Mouse (Mus musculus): ENCODE results near the gene Ptgir. TPM values are rescaled to one million over a fixed set of nuclear protein-coding genes. Genes with fewer than 3 reads are reported as not detected.

The Ptgir gene
- polyA plus RNA-seq, 1 experiment from 2014 or later, result 2.5 TPM

DNA sequence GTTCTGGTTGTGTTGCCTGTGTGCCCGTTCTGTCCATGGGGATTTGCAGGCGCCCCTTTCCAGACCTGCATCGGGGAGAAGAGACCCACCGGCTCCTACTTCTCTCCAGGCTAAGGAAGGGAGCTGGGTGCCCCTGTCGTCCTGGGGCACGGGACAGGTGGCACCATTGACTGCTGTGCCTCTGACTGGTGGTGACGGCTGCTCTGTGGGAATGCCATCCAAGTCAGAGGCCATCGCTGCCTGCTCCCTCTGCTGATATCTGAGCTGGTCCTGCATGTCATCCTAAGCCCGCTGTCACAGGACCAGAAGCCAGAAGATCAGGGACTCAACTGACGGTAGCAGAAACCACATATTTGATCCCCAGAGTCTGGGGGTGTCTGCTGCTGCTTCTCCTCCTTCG lies 2.6 kb downstream of the Ptgir start:
- Histone ChIP-seq H3K9me3 (ENCODE audit: control insufficient read depth, low read length) (no peaks in the 10 kb centered on the region), H3K4me3 (ENCODE audit: low read length) (no peak overlapping the region), H3K27ac (ENCODE audit: low read length) (peak overlapping the region; percentile 9; the same call in 1 of the 2 replicates), H3K27me3 (replicated peaks; ENCODE audit: control insufficient read depth, insufficient read depth, low read length) (0 out of 2 replicates have a peak, but pooled peaks cover 2% of the 10 kb centered on the region), H3K9ac (ENCODE audit: low read depth, low read length) (peak overlapping the region; percentile 21; the same call in 1 of the 2 replicates), H3K4me1 (ENCODE audit: control insufficient read depth, insufficient read depth, low read length) (peaks cover 38% of the 10 kb centered on the region), H3K36me3 (ENCODE audit: control insufficient read depth, insufficient read depth, low read length) (no peaks in the 10 kb centered on the region), H3K4me2 (ENCODE audit: low read depth, low read length) (peak overlapping the region; percentile 40; the same call in 1 of the 2 replicates)
- WGBS, result 58% methylated on average over 11 of the region's 11 CpGs
- no peak for ATAC-seq

DNA sequence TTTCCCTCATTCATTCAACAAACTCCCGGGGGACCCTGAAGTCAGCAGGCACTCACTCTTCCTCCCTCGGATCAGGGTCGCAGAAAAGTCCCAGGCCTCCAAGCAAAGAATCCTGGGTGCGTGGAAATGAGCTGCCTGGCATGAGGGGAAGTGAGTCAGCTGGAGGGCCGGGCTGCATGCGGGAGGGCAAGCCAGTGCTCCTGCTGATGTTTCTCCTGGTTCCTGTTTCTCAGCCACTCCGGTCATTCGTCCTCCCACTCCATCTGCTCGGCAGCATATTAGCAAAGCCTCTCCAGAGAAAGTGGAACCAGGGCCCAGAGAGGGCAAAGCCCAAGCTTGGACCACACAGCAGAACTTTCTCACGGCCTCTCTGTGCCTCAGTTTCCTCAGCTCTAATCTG lies 3.6 kb downstream of the Ptgir start:
- H3K27ac ChIP-seq (ENCODE audit: low read length), result no peak overlapping the region
- ATAC-seq, result no peak
- 41% methylated on average over 10 of the region's 10 CpGs for WGBS

GRCm38 (mm10) chr7:16911904-16912303 lies 5.6 kb downstream of the Ptgir start:
- no peak overlapping the region for H3K9ac ChIP-seq (ENCODE audit: low read depth, low read length)
- H3K9me3 ChIP-seq (ENCODE audit: control insufficient read depth, low read length), result no peaks in the 10 kb centered on the region
- H3K4me2 ChIP-seq (ENCODE audit: low read depth, low read length), result no peak overlapping the region
- H3K36me3 ChIP-seq (ENCODE audit: control insufficient read depth, insufficient read depth, low read length), result peaks cover 20% of the 10 kb centered on the region
- no peak for ATAC-seq
- H3K27ac ChIP-seq (ENCODE audit: low read length), result no peak overlapping the region
- 85% methylated on average over 3 of the region's 3 CpGs for WGBS
- H3K4me1 ChIP-seq (ENCODE audit: control insufficient read depth, insufficient read depth, low read length), result peaks cover 19% of the 10 kb centered on the region
- 0 out of 2 replicates have a peak, but pooled peaks cover 2% of the 10 kb centered on the region for H3K27me3 ChIP-seq (replicated peaks; ENCODE audit: control insufficient read depth, insufficient read depth, low read length)
- no peak overlapping the region for H3K4me3 ChIP-seq (ENCODE audit: low read length)

More for the DNA sequence above, 3.6 kb downstream of the Ptgir start:
- H3K9ac ChIP-seq (ENCODE audit: low read depth, low read length), result no peak overlapping the region
- H3K27me3 ChIP-seq (replicated peaks; ENCODE audit: control insufficient read depth, insufficient read depth, low read length), result 0 out of 2 replicates have a peak, but pooled peaks cover 2% of the 10 kb centered on the region
- peaks cover 35% of the 10 kb centered on the region for H3K4me1 ChIP-seq (ENCODE audit: control insufficient read depth, insufficient read depth, low read length)
- H3K4me3 ChIP-seq (ENCODE audit: low read length), result no peak overlapping the region
- H3K9me3 ChIP-seq (ENCODE audit: control insufficient read depth, low read length), result no peaks in the 10 kb centered on the region
- H3K36me3 ChIP-seq (ENCODE audit: control insufficient read depth, insufficient read depth, low read length), result peaks cover 6% of the 10 kb centered on the region
- H3K4me2 ChIP-seq (ENCODE audit: low read depth, low read length), result no peak overlapping the region

DNA sequence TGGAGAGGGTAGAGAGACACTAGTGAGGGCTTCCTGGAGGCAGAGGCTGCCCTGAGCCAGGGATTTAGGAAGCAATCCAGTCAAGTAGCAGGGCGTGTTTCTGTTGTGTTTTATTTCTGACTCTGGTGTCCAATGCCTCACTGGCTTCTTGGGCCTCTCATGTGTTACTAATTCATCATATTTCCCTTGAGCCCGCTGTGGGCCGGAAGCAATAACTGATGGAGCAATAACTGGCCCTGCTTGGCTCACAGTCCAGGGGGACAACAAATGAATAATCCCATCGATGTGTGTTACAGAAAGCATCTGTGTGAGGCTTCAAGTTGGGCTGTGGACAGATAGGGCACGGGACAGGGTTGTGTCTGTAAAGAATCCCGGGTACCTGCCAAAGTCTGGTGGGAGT lies 6.1 kb downstream of the Ptgir start:
- Histone ChIP-seq H3K27ac (ENCODE audit: low read length) (no peak overlapping the region), H3K4me2 (ENCODE audit: low read depth, low read length) (no peak overlapping the region), H3K4me1 (ENCODE audit: control insufficient read depth, insufficient read depth, low read length) (peaks cover 16% of the 10 kb centered on the region), H3K36me3 (ENCODE audit: control insufficient read depth, insufficient read depth, low read length) (peaks cover 24% of the 10 kb centered on the region), H3K27me3 (replicated peaks; ENCODE audit: control insufficient read depth, insufficient read depth, low read length) (0 out of 2 replicates have a peak, but pooled peaks cover 2% of the 10 kb centered on the region), H3K9ac (ENCODE audit: low read depth, low read length) (no peak overlapping the region), H3K9me3 (ENCODE audit: control insufficient read depth, low read length) (no peaks in the 10 kb centered on the region), H3K4me3 (ENCODE audit: low read length) (no peak overlapping the region)
- 54% methylated on average over 6 of the region's 6 CpGs for WGBS
- no peak for ATAC-seq

DNA sequence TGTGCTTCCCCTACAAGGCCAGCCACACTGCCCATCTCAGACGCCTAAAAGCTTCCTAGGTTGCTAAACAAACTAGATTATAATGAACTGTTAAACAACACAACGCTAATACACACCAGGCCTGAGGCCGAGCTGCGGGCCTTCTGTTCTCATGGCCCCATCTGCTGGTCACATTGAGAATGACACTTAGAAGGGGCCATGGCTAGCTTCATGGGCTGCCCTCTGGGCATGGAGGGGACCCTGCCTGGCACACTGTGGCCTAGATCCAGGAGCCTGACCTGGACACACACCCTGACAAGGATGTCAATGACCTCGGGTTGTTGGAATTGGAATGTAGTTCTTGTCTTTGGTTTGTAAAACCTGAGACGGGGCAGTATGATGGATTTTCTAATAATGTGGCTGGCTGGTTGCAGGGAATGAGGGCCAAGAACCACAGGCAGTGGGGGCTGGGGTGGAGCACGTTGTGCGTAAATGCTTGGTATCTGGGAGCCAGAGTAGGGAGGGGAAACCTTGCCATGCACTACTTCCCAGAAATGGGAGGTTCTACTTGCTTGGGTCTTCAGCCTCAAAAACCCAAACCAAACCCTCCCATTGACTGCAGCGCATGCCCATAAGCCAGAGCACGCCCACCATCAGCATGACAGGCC lies 7.6 kb downstream of the Ptgir start:
- Histone ChIP-seq H3K9ac (ENCODE audit: low read depth, low read length) (no peak overlapping the region), H3K27me3 (replicated peaks; ENCODE audit: control insufficient read depth, insufficient read depth, low read length) (no peaks in the 10 kb centered on the region), H3K4me2 (ENCODE audit: low read depth, low read length) (no peak overlapping the region), H3K27ac (ENCODE audit: low read length) (no peak overlapping the region), H3K36me3 (ENCODE audit: control insufficient read depth, insufficient read depth, low read length) (peaks cover 30% of the 10 kb centered on the region), H3K9me3 (ENCODE audit: control insufficient read depth, low read length) (no peaks in the 10 kb centered on the region), H3K4me3 (ENCODE audit: low read length) (no peak overlapping the region), H3K4me1 (ENCODE audit: control insufficient read depth, insufficient read depth, low read length) (peaks cover 16% of the 10 kb centered on the region)
- 31% methylated on average over 10 of the region's 10 CpGs for WGBS
- ATAC-seq, result peak; percentile 75

- 0 out of 2 replicates have a peak overlapping the region, but pooled peaks have one; percentile 18 for H3K27ac ChIP-seq (ENCODE audit: low read length)
- H3K9ac ChIP-seq (ENCODE audit: low read depth, low read length), result no peak overlapping the region
- H3K4me2 ChIP-seq (ENCODE audit: low read depth, low read length), result no peak overlapping the region
- no peaks in the 10 kb centered on the region for H3K9me3 ChIP-seq (ENCODE audit: control insufficient read depth, low read length)
- H3K27me3 ChIP-seq (replicated peaks; ENCODE audit: control insufficient read depth, insufficient read depth, low read length), result no peaks in the 10 kb centered on the region
- 83% methylated on average over 18 of the region's 18 CpGs for WGBS
- H3K36me3 ChIP-seq (ENCODE audit: control insufficient read depth, insufficient read depth, low read length), result peaks cover 36% of the 10 kb centered on the region
- ATAC-seq, result peak; percentile 4; the same call in 1 of the 2 replicates
- H3K4me3 ChIP-seq (ENCODE audit: low read length), result no peak overlapping the region
- H3K4me1 ChIP-seq (ENCODE audit: control insufficient read depth, insufficient read depth, low read length), result peaks cover 17% of the 10 kb centered on the region
These were observed 8.4 kb downstream of the Ptgir start for GRCm38 (mm10) chr7:16914453-16915343.

DNA sequence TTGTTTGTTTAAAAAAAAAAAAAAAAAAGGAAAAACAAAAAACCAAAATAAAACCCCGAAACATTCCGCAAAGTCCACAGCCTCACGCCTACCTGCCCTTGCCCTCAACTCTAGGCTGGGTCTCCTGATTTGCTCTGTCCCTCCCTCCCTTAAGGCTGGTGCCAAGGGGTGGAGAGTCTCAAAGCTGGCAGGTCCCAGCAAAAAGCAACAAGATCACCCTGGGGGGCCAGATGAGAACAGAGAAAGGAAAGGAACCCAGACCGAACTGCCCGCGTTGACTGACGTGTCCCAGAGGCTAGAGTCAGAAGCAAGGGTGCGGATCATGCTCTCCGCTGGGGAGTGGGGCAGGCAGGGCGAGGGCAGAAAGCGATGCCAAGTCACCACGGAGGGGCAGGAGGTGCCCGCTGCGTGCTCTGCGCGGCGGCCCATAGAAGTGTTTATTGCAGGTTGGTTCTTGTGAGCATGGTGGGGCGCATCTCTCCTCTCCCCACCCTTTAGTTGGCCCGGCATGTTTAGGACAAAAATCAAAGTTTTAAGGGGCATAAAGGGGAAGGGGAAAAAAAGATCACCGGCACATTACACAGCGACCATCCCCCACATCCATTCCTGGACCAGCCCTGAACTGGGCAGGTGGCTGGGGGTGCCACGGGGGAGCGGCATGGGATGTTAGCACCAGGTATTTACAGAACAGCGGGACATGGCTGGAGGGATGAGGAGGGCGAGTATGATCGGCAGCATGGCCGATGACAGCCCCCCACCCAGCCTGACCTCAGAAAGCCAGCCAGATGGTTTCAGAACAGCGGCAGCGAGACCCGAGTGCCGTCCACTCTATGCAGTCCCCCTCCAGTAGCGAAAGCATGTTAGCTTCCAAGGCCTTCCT lies 9.4 kb downstream of the Ptgir start:
- peaks cover 36% of the 10 kb centered on the region for H3K36me3 ChIP-seq (ENCODE audit: control insufficient read depth, insufficient read depth, low read length)
- 89% methylated on average over 32 of the region's 32 CpGs for WGBS
- ATAC-seq, result no peak

DNA sequence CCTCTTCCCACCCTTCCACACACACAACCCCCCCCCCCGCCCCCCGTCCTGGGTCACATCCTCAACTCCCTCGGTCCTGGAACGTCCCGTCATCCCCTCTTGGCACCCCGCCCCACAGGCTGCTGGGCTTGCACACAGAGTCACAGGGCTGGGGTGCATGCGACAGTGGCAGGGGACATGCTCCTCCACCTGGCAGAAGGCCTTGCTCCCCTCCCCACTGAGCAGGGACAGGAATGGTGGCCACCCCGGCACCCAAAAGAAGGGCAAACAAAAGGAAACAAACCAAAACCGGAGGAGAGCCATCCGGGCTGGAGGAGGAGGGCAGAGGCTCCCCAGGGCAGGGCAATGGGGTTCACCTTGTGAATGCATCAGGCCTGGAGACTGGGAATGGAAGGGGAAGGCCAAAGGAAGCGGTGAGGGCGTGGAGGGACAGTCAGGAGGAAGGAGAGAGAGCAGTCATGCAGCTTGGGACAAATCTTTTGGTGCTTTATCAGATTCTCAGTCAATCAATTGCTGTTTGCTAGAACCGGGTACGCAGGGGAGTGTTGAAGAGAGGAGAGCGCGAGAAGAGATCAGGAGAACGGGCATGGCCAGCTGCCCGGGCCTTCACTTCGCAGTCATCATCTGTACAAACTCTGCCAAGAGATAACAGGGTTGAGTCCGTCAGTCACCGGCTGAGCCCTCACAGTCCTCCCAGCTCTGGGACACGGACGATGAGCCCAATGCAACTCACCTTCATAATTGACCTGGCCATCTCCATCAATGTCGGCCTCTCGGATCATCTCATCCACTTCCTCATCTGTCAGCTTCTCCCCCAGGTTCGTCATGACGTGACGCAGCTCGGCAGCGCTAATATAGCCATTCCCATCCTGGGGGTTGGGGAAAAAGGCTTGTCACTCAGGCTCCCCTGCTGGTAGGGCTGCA lies 10.3 kb downstream of the Ptgir start:
- WGBS, result 78% methylated on average over 30 of the region's 30 CpGs
- Histone ChIP-seq H3K4me3 (ENCODE audit: low read length) (no peak overlapping the region), H3K9ac (ENCODE audit: low read depth, low read length) (no peak overlapping the region), H3K9me3 (ENCODE audit: control insufficient read depth, low read length) (no peaks in the 10 kb centered on the region), H3K4me2 (ENCODE audit: low read depth, low read length) (no peak overlapping the region), H3K27ac (ENCODE audit: low read length) (no peak overlapping the region), H3K36me3 (ENCODE audit: control insufficient read depth, insufficient read depth, low read length) (peaks cover 40% of the 10 kb centered on the region), H3K27me3 (replicated peaks; ENCODE audit: control insufficient read depth, insufficient read depth, low read length) (no peaks in the 10 kb centered on the region), H3K4me1 (ENCODE audit: control insufficient read depth, insufficient read depth, low read length) (peaks cover 33% of the 10 kb centered on the region)
- no peak for ATAC-seq

More for the DNA sequence above, 9.4 kb downstream of the Ptgir start:
- Histone ChIP-seq H3K4me1 (ENCODE audit: control insufficient read depth, insufficient read depth, low read length) (peaks cover 24% of the 10 kb centered on the region), H3K9ac (ENCODE audit: low read depth, low read length) (no peak overlapping the region), H3K4me3 (ENCODE audit: low read length) (no peak overlapping the region), H3K9me3 (ENCODE audit: control insufficient read depth, low read length) (no peaks in the 10 kb centered on the region), H3K27ac (ENCODE audit: low read length) (no peak overlapping the region), H3K27me3 (replicated peaks; ENCODE audit: control insufficient read depth, insufficient read depth, low read length) (no peaks in the 10 kb centered on the region), H3K4me2 (ENCODE audit: low read depth, low read length) (no peak overlapping the region)

Measured in intestine, embryonic 16.5 days (tissue).